8 mouse cellular contexts compared by ENCODE assay signal in genomic region chr6:119448321-119449059, GRCm38 (mm10). TPM values are rescaled to one million over a fixed set of nuclear protein-coding genes. Genes with fewer than 3 reads are reported as not detected.
DNase-seq lines count a peak whose midpoint lies in the region; ATAC-seq and TF ChIP-seq lines count a peak whose summit lies in the region.

No protein-coding gene starts in this region.

- H3K27ac ChIP-seq in forebrain, embryonic 11.5 days (ENCODE audit: low read depth, low read length), result no peak overlapping the region
- no peak overlapping the region for H3K27ac ChIP-seq in kidney, embryonic 15.5 days
- no peak overlapping the region for H3K27ac ChIP-seq in midbrain, embryonic 14.5 days (replicated peaks; ENCODE audit: low read depth, low read length)

- no peaks in the 10 kb centered on the region for H3K9me3 ChIP-seq in forebrain, embryonic 11.5 days (ENCODE audit: control insufficient read depth, low read length)
- H3K9me3 ChIP-seq in kidney, embryonic 15.5 days (replicated peaks), result no peaks in the 10 kb centered on the region
- H3K9me3 ChIP-seq in midbrain, embryonic 14.5 days (ENCODE audit: control insufficient read depth, low read length), result no peaks in the 10 kb centered on the region

- no peaks in the 10 kb centered on the region for H3K27me3 ChIP-seq in forebrain, embryonic 11.5 days (ENCODE audit: control insufficient read depth, insufficient read depth, low read length)
- peaks cover 22% of the 10 kb centered on the region; the same call in 1 of the 2 replicates for H3K27me3 ChIP-seq in kidney, embryonic 15.5 days
- H3K27me3 ChIP-seq in midbrain, embryonic 14.5 days (ENCODE audit: control insufficient read depth, insufficient read depth, low read length), result no peaks in the 10 kb centered on the region

- no peaks in the 10 kb centered on the region for H3K4me1 ChIP-seq in lung, adult 2 months (ENCODE audit: control insufficient read depth, insufficient read depth, low read length)
- H3K4me1 ChIP-seq in forebrain, embryonic 11.5 days (replicated peaks; ENCODE audit: control insufficient read depth, insufficient read depth, low read length), result peaks cover 13% of the 10 kb centered on the region
- H3K4me1 ChIP-seq in kidney, embryonic 15.5 days, result peaks cover 47% of the 10 kb centered on the region
- peaks cover 25% of the 10 kb centered on the region for H3K4me1 ChIP-seq in midbrain, embryonic 14.5 days (ENCODE audit: control insufficient read depth, insufficient read depth, low read length)

- WGBS in lung, adult 2 months, result 19% methylated on average over 18 of the region's 18 CpGs
- WGBS in forebrain, embryonic 11.5 days, result 7% methylated on average over 18 of the region's 18 CpGs
- 6% methylated on average over 18 of the region's 18 CpGs for WGBS in kidney, embryonic 15.5 days
- 4% methylated on average over 18 of the region's 18 CpGs for WGBS in midbrain, embryonic 14.5 days

- TF ChIP-seq CTCF in lung, adult 2 months (IDR thresholded peaks at IDR 0.05; ENCODE audit: insufficient read depth, low read length), result no peak

- H3K36me3 ChIP-seq in forebrain, embryonic 11.5 days (ENCODE audit: control insufficient read depth, insufficient read depth, low read length), result no peaks in the 10 kb centered on the region
- H3K36me3 ChIP-seq in kidney, embryonic 15.5 days, result no peaks in the 10 kb centered on the region
- no peaks in the 10 kb centered on the region for H3K36me3 ChIP-seq in midbrain, embryonic 14.5 days (ENCODE audit: control insufficient read depth, insufficient read depth, low read length)

- no peak for ATAC-seq in forebrain, embryonic 11.5 days (replicated peaks; ENCODE audit: low FRiP score)
- peak; percentile 38; the same call in 1 of the 2 replicates for ATAC-seq in kidney, embryonic 15.5 days (replicated peaks; ENCODE audit: low FRiP score)
- no peak for ATAC-seq in midbrain, embryonic 14.5 days (ENCODE audit: low FRiP score, low TSS enrichment)

- TF ChIP-seq POLR2A in lung, adult 2 months (IDR thresholded peaks at IDR 0.05; ENCODE audit: borderline replicate concordance, extremely low read depth, low read depth, low read length), result no peak

- H3K4me2 ChIP-seq in forebrain, embryonic 11.5 days (ENCODE audit: low read depth, low read length, severe bottlenecking), result peak overlapping the region; percentile 49
- peak overlapping the region; percentile 76 for H3K4me2 ChIP-seq in kidney, embryonic 15.5 days
- peak overlapping the region; percentile 56 for H3K4me2 ChIP-seq in midbrain, embryonic 14.5 days (ENCODE audit: low read length)

- DNase-seq in lung, adult 2 months, result no peak
- no peak for DNase-seq in lung, postnatal 4 days
- DNase-seq in forebrain, embryonic 11.5 days (ENCODE audit: low spot score), result peak; percentile 64
- peak; percentile 50 for DNase-seq in midbrain, embryonic 14.5 days
- no peak for DNase-seq in frontal cortex, postnatal 25 days (ENCODE audit: low spot score in 2 of 2)
- no peak for DNase-seq in layer of hippocampus, postnatal 10 days (ENCODE audit: low spot score in 2 of 2)
- no peak for DNase-seq in cerebellum, postnatal 25 days

- peak overlapping the region; percentile 51 for H3K9ac ChIP-seq in forebrain, embryonic 11.5 days (ENCODE audit: low read length)
- H3K9ac ChIP-seq in kidney, embryonic 15.5 days, result peak overlapping the region; percentile 39
- H3K9ac ChIP-seq in midbrain, embryonic 14.5 days (replicated peaks; ENCODE audit: low read length), result no peak overlapping the region; the same call in 1 of the 2 replicates

- H3K4me3 ChIP-seq in lung, adult 2 months (replicated peaks; ENCODE audit: extremely low read depth, low read depth, low read length), result peak overlapping the region; percentile 60
- H3K4me3 ChIP-seq in forebrain, embryonic 11.5 days (ENCODE audit: low read depth, low read length), result peak overlapping the region; percentile 17
- peak overlapping the region; percentile 43 for H3K4me3 ChIP-seq in kidney, embryonic 15.5 days (replicated peaks)
- H3K4me3 ChIP-seq in midbrain, embryonic 14.5 days (replicated peaks; ENCODE audit: low read depth, low read length), result peak overlapping the region; percentile 22

RNA-seq across cellular contexts. Expression of gene Fbxl14, which starts 31.0 kb away (rescaled TPM):
- polyA plus RNA-seq in lung, adult 2 months (2012; rRNA removed), result 77.7 and 84.9 TPM in 2 replicates
- polyA plus RNA-seq in forebrain, embryonic 11.5 days (2014; fragmentation: Nextera tagmentation; extraction: Ambion mirVana), result 5.6 and 6.3 TPM in 2 replicates
- 5.0 and 6.1 TPM in 2 replicates for polyA plus RNA-seq in kidney, embryonic 15.5 days (2015; fragmentation: Nextera tagmentation; extraction: Ambion mirVana)
- polyA plus RNA-seq in midbrain, embryonic 14.5 days (2014; fragmentation: Nextera tagmentation; extraction: Ambion mirVana), result 5.5 and 5.6 TPM in 2 replicates
- 10 to 100 TPM; 21.8 to 24.0 TPM for total RNA-seq in layer of hippocampus, postnatal 10 days (2021)

RNA-seq across cellular contexts. Expression of gene Adipor2, which starts 31.0 kb away (rescaled TPM):
- 63.6 and 81.0 TPM in 2 replicates for polyA plus RNA-seq in lung, adult 2 months (2012; rRNA removed)
- 19.9 and 20.6 TPM in 2 replicates for polyA plus RNA-seq in forebrain, embryonic 11.5 days (2014; fragmentation: Nextera tagmentation; extraction: Ambion mirVana)
- polyA plus RNA-seq in kidney, embryonic 15.5 days (2015; fragmentation: Nextera tagmentation; extraction: Ambion mirVana), result 42.3 and 45.0 TPM in 2 replicates
- 31.9 and 33.5 TPM in 2 replicates for polyA plus RNA-seq in midbrain, embryonic 14.5 days (2014; fragmentation: Nextera tagmentation; extraction: Ambion mirVana)
- total RNA-seq in layer of hippocampus, postnatal 10 days (2021), result 10 to 100 TPM; 38.4 to 41.3 TPM

Comparison
In these comparisons a context has a peak if more than half of its experiments do, and no peak if none do; other contexts are left out.
1. DNase-seq: peak in forebrain, embryonic 11.5 days (single experiment) and midbrain, embryonic 14.5 days (single experiment); none in lung, adult 2 months (single experiment), lung, postnatal 4 days (0 of 2), frontal cortex, postnatal 25 days (0 of 2), layer of hippocampus, postnatal 10 days (0 of 2) and cerebellum, postnatal 25 days (0 of 2).
2. RNA of gene Fbxl14, which starts 31.0 kb away (polyA plus RNA-seq): 77.7 to 84.9 TPM in lung, adult 2 months; 5.0 to 6.1 TPM in kidney, embryonic 15.5 days, 5.6 to 6.3 TPM in forebrain, embryonic 11.5 days and 5.5 to 5.6 TPM in midbrain, embryonic 14.5 days; every median in the first group is over 10 times any median in the second.
3. Peak in every context shown above with its lines, with median percentiles within 50 percentile points of each other: H3K4me3 ChIP-seq and H3K4me2 ChIP-seq.